Mouse (Mus musculus): ENCODE data around the gene Slc39a3. TPM values are rescaled to one million over a fixed set of nuclear protein-coding genes. Genes with fewer than 3 reads are reported as not detected.
"Not testable (repeated sequence)": the region's sequence is repeated elsewhere in the genome, so short reads cannot be mapped to it uniquely, and the experiment has no call there.

Slc39a3 gene
- 4.3 and 7.1 TPM in 2 replicates for total RNA-seq (2015; ENCODE audit: low replicate concordance)
- total RNA-seq (2017; ENCODE audit: low replicate concordance), result 1.2 and 4.2 TPM in 2 replicates

DNA sequence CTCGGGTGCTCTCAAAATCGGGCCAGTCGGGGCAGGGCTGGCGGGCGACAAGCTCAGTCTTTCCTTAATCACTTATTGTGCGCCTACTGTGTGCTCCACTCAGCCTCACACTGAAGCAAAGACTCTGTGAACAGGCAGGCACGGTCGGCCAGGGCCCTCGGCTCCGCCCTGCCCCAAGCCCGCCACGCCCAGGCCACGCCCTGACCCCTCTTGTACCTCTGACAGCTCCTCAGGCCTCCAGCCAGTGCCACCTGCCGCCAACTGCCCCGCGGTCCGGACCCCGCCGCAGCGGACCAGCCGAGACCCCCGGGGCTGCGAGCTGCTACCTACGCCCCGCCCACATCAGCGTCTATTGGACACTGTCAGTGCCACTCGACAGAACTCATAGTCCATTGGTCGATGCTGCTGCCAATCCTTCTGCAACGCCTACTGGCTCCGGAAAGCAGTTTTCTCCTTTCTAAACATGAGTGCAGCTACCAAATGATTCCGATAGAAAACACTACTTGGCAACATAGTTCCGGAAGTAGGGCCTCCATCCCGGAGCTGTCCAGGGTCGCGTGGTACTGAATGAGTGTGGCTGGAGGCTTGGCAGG, at the start of gene Slc39a3:
Slc39a3 (minus strand) TSS at position 439 of the 593 bp plus-strand sequence.
- peak; percentile 93 for ATAC-seq (replicated peaks; ENCODE audit: low FRiP score, poor library complexity, severe bottlenecking)

DNA sequence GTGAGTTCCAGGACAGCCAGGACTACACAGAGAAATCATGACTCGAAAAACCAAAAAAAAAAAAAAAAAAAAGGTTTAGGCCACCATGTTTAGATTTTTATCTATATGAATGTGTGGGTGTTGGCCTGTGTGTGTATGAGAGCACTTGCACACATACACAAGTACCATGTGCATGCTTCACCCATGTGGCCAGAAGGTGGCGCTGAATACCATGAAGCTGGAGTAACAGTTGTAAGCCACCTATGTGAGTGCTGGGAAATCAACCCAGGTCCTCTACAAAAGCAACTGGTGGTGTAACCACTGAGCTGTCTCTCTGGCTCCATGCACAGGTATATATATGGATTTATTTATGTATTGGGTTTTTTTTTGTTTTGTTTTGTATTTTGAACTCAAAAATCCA, 49.8 kb upstream of the Slc39a3 start:
- ATAC-seq (replicated peaks; ENCODE audit: low FRiP score, poor library complexity, severe bottlenecking), result no peak

DNA sequence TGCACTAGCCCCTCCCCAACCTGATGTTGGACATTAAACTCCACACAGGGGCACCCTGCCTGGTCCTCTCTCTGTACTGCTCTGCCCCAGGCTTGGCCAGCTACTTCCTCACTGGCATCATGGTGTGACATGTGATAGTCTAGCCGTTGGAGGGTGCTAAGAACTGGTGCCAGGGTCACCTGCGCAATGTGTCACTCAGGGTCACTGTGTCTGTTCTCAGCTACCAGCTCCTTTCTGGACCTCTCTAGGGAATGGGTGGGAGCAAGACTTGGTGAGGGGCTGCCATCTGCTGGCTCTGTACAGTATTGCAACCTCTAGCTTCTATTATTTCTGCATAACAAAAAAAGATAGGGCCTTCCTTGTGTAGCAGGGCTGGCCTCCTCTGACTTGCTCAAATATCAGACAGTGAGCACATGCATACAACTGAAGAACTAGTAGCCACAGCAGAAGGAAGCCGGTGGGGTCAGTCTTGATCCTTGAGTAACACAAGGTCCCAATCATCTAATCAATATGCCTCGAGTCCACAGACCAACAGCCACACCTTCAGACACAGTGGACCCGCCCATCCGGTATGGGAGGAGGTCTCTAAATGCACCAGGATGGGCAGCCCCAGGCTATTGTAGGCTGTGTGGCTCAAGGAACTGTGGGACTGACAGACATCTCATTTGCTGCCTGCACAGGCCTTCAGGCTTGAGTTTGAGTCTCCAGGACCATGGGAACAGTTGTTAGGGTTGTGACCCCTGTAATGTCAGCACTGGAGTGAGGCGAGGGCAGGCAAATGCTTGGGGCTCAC, 45.1 kb upstream of the Slc39a3 start:
- ATAC-seq (replicated peaks; ENCODE audit: low FRiP score, poor library complexity, severe bottlenecking), result peak; percentile 61

- ATAC-seq (replicated peaks; ENCODE audit: low FRiP score, poor library complexity, severe bottlenecking), result no peak
Observed at GRCm38 (mm10) chr10:81080008-81080655, 42.9 kb upstream of the Slc39a3 start.

DNA sequence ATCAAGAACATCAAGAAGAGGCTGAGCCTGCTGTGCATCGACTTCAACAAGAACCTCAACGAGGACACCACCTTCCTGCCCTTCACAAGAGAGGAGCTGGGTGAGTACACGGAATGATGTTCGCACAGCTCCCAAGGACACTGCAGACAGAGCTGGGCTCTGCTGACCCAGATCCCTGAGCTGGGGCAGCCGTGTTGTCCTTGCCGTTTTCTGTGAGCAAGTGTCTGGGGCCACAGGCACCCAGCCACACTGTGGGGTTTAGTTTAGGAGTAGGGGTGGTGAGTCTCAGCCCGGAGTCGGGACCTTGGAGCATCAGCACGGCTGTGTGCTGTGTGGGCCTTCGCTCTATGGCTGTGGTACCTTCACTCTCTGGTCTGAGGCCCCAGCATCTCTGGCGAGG, 40.7 kb upstream of the Slc39a3 start:
- ATAC-seq (replicated peaks; ENCODE audit: low FRiP score, poor library complexity, severe bottlenecking), result no peak

DNA sequence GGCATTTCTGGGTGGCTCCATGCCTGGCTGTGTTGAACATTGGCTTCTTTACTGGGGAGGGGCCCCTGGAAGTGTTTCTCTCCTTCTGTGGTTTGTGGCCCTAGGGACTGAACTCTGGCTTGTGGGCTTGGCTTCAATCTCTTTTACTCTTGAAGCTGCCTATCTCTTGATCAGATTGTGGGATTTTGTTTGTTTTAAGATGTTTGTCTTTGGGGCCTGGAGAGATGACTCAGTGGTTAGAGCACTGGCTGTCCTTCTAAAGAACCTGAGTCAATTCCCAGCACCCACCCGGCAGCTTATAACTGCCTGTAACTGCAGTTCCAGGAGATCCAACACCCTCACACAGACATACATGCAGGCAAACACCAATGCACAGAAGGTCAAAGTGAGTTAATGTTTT, 39.1 kb upstream of the Slc39a3 start:
- no peak for ATAC-seq (replicated peaks; ENCODE audit: low FRiP score, poor library complexity, severe bottlenecking)

DNA sequence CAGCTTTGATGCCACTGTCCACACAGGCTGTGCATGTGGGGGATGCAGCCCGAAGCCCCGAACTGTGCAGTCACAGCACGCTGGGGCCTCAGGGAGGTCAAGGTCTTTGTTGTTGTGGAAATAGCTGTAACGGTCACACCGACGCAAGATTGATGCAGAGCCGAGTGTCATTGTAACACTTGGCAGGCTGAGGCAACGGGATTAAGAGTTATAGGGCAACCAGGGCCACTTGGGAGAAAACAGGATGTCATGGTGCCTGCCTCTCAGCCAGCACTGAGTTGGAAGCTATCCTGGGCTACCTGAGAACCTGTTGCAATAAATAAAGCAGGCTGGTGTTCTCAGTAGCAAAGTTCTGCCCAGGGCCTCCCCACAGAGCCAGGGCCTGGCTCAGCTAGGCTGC, 38.5 kb upstream of the Slc39a3 start:
- no peak for ATAC-seq (replicated peaks; ENCODE audit: low FRiP score, poor library complexity, severe bottlenecking)

DNA sequence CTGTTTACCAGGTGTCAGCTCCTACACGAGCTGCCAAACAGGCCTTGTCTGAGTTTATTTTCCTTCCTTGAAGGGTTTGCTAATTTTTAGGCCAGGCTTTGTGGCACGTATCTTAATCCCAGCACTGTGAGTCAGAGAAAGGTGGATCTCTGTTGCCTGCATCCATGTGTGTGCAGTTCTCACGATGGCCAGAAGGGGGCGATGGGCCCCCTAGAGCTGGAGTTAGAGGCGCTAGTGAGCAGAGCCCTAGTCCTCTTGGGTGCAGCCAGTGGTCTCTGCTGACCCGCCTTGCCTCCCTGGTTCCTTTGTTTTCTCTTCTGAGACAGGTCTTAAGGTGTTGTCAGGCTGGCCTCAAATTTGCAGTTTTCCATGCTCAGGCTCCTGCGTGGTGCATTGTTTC, 36.2 kb upstream of the Slc39a3 start:
- no peak for ATAC-seq (replicated peaks; ENCODE audit: low FRiP score, poor library complexity, severe bottlenecking)

- no peak for ATAC-seq (replicated peaks; ENCODE audit: low FRiP score, poor library complexity, severe bottlenecking)
Observed at GRCm38 (mm10) chr10:81072290-81072689, 35.1 kb upstream of the Slc39a3 start.

DNA sequence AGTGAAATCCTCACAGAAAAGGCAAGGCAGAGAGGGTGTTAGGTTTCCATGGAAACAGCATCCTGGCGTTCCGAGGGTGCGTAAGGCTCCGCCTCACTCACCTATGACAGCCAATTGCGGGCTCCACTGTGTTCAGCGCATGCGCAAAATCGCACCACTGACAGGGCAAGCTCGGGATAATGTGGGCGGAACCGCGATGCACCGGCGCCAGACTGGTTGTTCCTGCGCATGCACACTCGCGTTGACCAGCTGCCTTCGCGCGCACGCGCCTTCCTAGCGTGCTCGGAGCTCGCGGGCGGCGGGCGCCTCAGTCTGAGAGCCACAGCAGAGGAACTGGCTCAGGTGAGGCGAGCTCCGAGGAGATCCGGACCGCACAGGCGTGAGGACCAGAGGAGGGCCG, 32.6 kb upstream of the Slc39a3 start, which contains the start of gene Thop1:
Thop1 (plus strand) TSS at position 200 of the 400 bp plus-strand sequence.
- peak; percentile 93 for ATAC-seq (replicated peaks; ENCODE audit: low FRiP score, poor library complexity, severe bottlenecking)

DNA sequence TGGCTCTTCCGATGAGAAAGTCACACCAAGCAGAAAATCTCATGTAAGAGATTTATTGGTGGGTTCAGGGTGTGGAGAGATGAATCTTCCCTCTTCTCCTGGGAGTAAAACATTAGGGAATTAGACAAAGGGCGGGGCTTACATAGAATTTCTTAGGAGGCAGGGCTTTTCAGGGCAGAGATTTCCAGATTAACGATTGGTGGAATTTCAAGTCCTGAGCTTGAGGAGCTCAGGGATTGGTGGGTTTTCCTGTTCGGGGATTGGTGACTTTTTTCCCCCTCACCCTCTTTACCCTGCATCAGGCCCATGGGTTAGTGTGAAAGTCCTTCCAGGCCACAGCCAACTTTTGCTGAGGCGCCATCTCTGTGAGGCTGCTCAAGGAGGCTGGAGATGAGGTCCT, 31.5 kb upstream of the Slc39a3 start:
- no peak for ATAC-seq (replicated peaks; ENCODE audit: low FRiP score, poor library complexity, severe bottlenecking)

DNA sequence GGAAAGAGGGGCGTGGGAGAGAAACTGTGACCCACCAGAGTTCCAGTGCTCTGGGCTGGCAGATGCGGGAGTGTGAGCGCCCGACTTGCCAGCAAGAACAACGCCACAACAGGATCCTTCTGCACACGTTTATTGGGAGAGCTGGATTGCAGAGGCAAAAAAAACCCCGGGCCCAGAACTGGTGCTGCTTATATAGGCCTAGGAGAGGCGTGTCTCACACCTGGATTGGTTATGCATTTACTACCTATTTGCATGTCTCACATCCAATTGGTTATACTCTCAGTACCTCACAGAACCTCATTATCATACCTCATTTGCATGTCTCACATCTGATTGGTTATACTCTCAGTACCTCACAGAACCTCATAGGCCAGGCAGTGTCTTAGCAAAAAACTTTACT, 27.3 kb upstream of the Slc39a3 start:
- not testable (repeated sequence) for ATAC-seq (replicated peaks; ENCODE audit: low FRiP score, poor library complexity, severe bottlenecking)

- ATAC-seq (replicated peaks; ENCODE audit: low FRiP score, poor library complexity, severe bottlenecking), result no peak
Observed at GRCm38 (mm10) chr10:81062710-81063109, 25.5 kb upstream of the Slc39a3 start.

DNA sequence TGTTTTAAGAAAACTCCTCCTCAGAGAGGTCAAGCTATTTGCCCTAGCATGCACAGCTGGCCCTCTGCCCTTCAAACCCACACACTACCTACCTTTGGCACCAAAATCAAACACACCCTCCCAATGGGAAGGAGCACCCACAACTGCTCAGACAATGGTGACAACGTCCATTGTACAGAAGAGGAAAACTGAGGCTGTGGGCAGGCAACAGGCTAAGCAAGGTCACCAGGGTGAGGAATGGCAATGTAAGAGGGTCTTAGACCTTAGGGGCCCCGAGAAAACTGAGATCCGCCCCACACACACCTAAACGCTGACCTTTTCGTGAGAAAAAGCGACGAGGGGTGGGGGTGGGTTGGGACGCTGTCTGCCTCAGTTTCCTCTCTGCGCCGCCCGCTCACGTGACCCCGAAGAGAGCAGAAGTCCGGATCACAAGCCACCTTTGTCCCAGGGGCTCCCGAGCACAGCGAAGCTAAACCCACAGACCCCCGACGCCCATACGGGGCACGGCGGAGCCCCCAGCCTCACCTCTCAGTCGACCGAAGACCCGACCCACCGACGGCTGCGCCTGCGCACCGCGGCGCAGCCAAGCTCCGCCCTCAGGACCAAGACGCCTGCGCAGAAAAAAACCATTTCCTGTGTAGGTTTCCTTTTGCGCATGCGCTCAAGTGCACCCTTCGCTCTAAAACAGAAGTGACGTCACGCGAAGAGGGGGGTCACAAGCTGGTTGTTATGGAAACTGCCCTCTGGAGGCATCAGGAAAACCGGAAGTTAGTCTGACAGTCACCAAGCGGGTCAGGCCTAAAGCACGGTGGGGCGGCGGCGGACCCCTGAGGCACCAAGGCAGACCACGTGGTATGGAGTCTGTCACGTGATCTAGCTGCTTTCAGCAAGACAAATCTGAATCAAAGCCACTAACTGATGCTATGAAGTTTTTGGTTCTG, 22.6 kb upstream of the Slc39a3 start, which contains the start of gene Sgta:
Sgta (minus strand) TSS at position 579 of the 941 bp plus-strand sequence.
- peak; percentile 89 for ATAC-seq (replicated peaks; ENCODE audit: low FRiP score, poor library complexity, severe bottlenecking)

DNA sequence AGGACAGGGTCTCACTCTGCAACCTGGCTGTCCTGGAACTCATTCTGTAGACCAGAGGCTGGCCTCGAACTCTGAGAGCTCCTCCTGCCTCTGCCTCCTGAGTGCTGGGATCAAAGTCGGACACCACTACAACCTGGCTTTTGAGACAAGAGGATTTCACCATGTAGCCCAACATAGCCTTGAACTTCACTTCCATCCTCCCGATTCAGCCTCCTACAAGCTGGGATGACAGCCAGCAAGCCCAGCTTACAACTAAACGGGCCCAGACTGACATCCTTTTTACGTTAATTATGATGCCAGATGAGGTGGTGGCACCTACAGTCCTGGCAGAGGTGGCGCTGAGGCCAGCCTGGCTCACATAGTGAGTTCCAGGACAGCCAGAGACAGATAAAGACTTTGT, 21.7 kb upstream of the Slc39a3 start:
- ATAC-seq (replicated peaks; ENCODE audit: low FRiP score, poor library complexity, severe bottlenecking), result no peak

- ATAC-seq (replicated peaks; ENCODE audit: low FRiP score, poor library complexity, severe bottlenecking), result no peak
Observed at GRCm38 (mm10) chr10:81057406-81058130, 20.3 kb upstream of the Slc39a3 start.

DNA sequence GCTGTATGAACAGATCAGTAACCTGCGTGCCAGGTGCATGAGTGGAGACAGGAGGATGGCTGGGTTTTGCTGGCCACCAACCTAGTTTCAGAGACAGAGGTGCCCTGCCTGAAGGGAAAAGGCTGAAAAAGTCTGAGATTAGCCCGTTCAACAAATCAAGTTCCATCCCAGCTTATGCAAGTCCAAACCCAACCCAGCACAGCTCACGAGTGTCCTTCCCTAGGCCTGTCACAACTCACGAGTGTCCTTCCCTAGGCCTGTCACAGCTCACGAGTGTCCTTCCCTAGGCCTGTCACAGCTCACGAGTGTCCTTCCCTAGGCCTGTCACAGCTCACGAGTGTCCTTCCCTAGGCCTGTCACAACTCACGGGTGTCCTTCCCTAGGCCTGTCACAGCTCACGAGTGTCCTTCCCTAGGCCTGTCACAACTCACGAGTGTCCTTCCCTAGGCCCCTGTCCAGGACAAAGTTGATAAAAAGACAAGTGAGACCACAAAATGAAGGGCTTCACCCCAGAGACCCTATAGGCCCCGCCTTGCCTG, 18.6 kb upstream of the Slc39a3 start:
- ATAC-seq (replicated peaks; ENCODE audit: low FRiP score, poor library complexity, severe bottlenecking), result not testable (repeated sequence)

- ATAC-seq (replicated peaks; ENCODE audit: low FRiP score, poor library complexity, severe bottlenecking), result no peak
Observed at GRCm38 (mm10) chr10:81055169-81055568, 17.9 kb upstream of the Slc39a3 start.

GRCm38 (mm10) chr10:81052577-81052976, 15.4 kb upstream of the Slc39a3 start:
- no peak for ATAC-seq (replicated peaks; ENCODE audit: low FRiP score, poor library complexity, severe bottlenecking)

Data from erythroid progenitor cell, adult 5-6 weeks (primary cell).